Mouse (Mus musculus): Measurements from ENCODE around the gene Krt7. TPM values are rescaled to one million over a fixed set of nuclear protein-coding genes. Genes with fewer than 3 reads are reported as not detected.

The Krt7 gene
- polyA plus RNA-seq, 1 experiment from 2014 or later, result 16.2 TPM

DNA sequence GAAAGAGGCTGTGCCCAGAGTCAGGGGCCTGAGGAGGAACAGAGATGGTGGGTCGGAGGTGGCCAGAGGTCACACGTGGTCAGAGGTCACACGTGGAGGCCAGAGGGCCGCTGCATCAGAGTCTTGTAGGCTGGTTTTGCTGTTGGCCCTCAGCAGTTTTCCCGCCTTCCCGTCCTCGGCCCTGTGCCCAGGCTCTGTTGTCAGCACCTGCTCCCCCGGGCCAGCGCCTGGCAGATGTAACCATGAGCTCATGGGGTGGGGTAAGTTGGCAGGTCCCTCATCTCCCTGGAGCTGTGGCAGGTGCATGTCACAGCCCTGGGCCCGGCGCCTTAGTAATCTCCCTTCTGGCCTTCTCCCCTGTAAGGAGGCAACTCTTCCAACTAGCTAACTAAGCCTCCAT is 28.0 kb upstream of the Krt7 start:
- Histone ChIP-seq H3K36me3 (replicated peaks) (no peaks in the 10 kb centered on the region), H3K9me3 (no peaks in the 10 kb centered on the region), H3K4me3 (no peak overlapping the region), H3K27ac (replicated peaks) (no peak overlapping the region), H3K4me1 (peaks cover 24% of the 10 kb centered on the region), H3K27me3 (replicated peaks; ENCODE audit: low read depth, poor library complexity, severe bottlenecking) (0 out of 2 replicates have a peak, but pooled peaks cover 4% of the 10 kb centered on the region)
- WGBS, result 70% methylated on average over 11 of the region's 11 CpGs
- DNase-seq (ENCODE audit: low spot score), result no peak

DNA sequence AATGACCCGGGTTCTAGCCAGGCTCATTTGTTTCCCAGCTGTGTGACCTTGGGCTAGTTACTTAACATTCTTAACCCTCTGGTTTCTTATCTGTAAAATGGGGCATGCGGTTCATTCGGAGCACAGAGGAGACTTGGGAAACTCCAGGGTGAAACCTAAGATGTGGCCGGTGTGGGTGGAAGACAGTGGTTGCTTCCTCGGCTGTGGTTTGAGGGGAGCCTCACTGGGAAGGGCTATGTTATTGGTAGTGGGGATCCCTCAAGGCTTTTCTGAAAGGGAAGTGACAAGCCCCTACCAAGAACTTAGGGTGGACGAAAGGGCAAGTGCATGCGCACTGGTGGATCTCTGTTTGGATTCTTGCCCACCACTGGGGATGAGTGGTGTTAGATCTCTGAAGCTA is 26.2 kb upstream of the Krt7 start:
- no peaks in the 10 kb centered on the region for H3K9me3 ChIP-seq
- no peaks in the 10 kb centered on the region for H3K36me3 ChIP-seq (replicated peaks)
- no peak overlapping the region for H3K27ac ChIP-seq (replicated peaks)
- H3K4me3 ChIP-seq, result no peak overlapping the region
- DNase-seq (ENCODE audit: low spot score), result no peak
- H3K27me3 ChIP-seq (replicated peaks; ENCODE audit: low read depth, poor library complexity, severe bottlenecking), result 0 out of 2 replicates have a peak, but pooled peaks cover 4% of the 10 kb centered on the region
- WGBS, result 86% methylated on average over 7 of the region's 7 CpGs
- H3K4me1 ChIP-seq, result peaks cover 25% of the 10 kb centered on the region

- Histone ChIP-seq H3K9me3 (no peaks in the 10 kb centered on the region), H3K36me3 (replicated peaks) (no peaks in the 10 kb centered on the region), H3K27me3 (replicated peaks; ENCODE audit: low read depth, poor library complexity, severe bottlenecking) (0 out of 2 replicates have a peak, but pooled peaks cover 4% of the 10 kb centered on the region), H3K4me3 (no peak overlapping the region), H3K4me1 (peaks cover 25% of the 10 kb centered on the region), H3K27ac (replicated peaks) (no peak overlapping the region)
- 92% methylated on average over 6 of the region's 6 CpGs for WGBS
- no peak for DNase-seq (ENCODE audit: low spot score)
These were observed 25.8 kb upstream of the Krt7 start for GRCm38 (mm10) chr15:101385064-101385463.

DNA sequence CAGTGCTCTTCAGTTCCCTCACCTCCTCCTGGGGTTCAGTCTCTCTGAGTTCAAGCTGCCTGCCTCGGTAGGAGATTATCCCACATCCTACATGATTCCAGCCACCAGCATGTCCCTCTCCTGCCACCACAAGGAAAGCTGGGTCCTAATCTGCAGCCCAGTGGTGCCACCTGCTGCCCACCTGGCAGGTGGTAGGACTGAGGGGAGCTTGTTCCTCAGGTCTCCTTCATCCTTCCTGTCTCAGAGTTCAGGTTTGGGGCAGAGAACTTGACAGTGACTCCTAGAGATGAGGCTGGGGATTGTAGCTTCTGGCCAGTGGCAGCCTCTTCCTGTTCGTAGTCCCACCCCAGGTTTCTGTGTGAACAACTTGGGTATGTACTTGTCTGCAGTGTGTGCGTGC is 23.7 kb upstream of the Krt7 start:
- no peak overlapping the region for H3K27ac ChIP-seq (replicated peaks)
- no peak overlapping the region for H3K4me3 ChIP-seq
- H3K27me3 ChIP-seq (replicated peaks; ENCODE audit: low read depth, poor library complexity, severe bottlenecking), result 0 out of 2 replicates have a peak, but pooled peaks cover 4% of the 10 kb centered on the region
- no peaks in the 10 kb centered on the region for H3K36me3 ChIP-seq (replicated peaks)
- peaks cover 17% of the 10 kb centered on the region; the same call in 1 of the 2 replicates for H3K4me1 ChIP-seq
- 69% methylated on average over 3 of the region's 3 CpGs for WGBS
- DNase-seq (ENCODE audit: low spot score), result no peak
- no peaks in the 10 kb centered on the region for H3K9me3 ChIP-seq

DNA sequence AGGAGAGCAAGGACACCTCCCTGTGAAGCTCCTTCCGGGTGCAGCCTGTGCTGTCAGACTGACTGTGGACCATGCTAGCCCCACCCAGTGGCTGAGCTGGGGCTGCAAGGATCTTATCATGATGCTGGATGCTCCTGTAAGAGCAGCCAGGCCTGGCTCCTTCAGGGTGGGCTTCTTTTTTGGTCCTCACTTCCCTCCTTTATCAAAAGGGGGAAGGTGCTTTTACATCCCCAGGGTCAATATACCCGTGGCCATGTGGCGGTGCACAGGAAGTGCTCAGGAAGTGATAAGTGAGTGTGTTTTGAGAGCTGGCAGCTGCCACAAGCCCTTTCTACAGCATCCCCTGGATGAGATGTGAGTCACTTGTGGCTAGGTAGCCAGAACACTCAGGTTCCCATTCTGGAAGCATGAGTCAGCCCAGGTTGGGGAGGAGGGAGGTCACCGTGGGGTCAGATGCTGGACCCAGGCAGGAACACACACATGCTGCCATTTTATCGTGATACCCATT is 22.8 kb upstream of the Krt7 start:
- no peaks in the 10 kb centered on the region for H3K9me3 ChIP-seq
- DNase-seq (ENCODE audit: low spot score), result no peak
- H3K27me3 ChIP-seq (replicated peaks; ENCODE audit: low read depth, poor library complexity, severe bottlenecking), result no peaks in the 10 kb centered on the region
- H3K36me3 ChIP-seq (replicated peaks), result no peaks in the 10 kb centered on the region
- H3K4me1 ChIP-seq, result peaks cover 17% of the 10 kb centered on the region; the same call in 1 of the 2 replicates
- WGBS, result 54% methylated on average over 5 of the region's 5 CpGs
- no peak overlapping the region for H3K27ac ChIP-seq (replicated peaks)
- H3K4me3 ChIP-seq, result no peak overlapping the region

DNA sequence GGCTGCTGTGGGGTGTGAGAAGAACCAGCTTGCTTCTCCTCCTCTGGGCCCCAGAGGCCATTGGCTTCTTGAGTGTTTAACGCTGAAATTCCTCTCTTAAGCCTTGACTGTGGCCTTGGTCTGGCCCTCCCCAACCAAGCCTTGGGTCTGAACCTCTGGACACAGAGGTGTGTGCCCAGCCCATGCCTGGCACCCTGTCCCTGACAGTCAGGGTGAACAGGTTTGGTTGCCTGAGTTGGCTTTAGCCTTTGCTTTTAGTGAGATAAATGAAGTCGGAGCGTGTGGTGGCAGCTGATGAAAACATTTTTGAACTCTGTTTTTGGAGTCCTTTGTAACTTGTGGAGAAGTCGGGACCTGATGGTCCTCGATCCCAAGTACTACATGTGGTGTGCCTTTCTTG is 20.6 kb upstream of the Krt7 start:
- Histone ChIP-seq H3K4me3 (no peak overlapping the region), H3K9me3 (no peaks in the 10 kb centered on the region)

DNA sequence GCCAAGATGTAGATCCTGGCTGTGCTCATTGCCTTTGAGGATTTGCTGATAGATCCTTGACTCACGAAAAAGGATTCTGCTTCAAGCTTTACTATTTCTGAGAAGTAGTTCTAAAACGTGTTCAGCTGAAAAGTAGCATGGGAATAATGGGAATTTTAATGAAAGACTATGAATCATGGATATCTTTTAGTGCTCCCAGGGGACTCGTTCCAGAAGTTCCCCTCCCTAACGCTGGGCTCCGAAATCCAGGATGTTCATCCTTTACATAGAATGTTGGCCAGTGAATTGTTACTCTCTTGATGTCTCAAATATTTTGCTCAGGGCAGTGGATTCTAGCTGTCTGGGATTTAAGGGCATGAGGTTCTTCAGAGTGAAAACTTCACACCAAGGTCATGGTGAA is 18.6 kb upstream of the Krt7 start:
- Histone ChIP-seq H3K4me3 (no peak overlapping the region), H3K4me1 (peaks cover 7% of the 10 kb centered on the region; the same call in 1 of the 2 replicates), H3K36me3 (replicated peaks) (no peaks in the 10 kb centered on the region), H3K9me3 (no peaks in the 10 kb centered on the region), H3K27ac (replicated peaks) (no peak overlapping the region), H3K27me3 (replicated peaks; ENCODE audit: low read depth, poor library complexity, severe bottlenecking) (no peaks in the 10 kb centered on the region)
- no peak for DNase-seq (ENCODE audit: low spot score)
- 90% methylated on average over 5 of the region's 5 CpGs for WGBS

More for the DNA sequence above, 20.6 kb upstream of the Krt7 start:
- H3K27ac ChIP-seq (replicated peaks), result no peak overlapping the region
- peaks cover 17% of the 10 kb centered on the region; the same call in 1 of the 2 replicates for H3K4me1 ChIP-seq
- H3K27me3 ChIP-seq (replicated peaks; ENCODE audit: low read depth, poor library complexity, severe bottlenecking), result no peaks in the 10 kb centered on the region
- no peaks in the 10 kb centered on the region for H3K36me3 ChIP-seq (replicated peaks)
- 91% methylated on average over 5 of the region's 5 CpGs for WGBS
- no peak for DNase-seq (ENCODE audit: low spot score)

DNA sequence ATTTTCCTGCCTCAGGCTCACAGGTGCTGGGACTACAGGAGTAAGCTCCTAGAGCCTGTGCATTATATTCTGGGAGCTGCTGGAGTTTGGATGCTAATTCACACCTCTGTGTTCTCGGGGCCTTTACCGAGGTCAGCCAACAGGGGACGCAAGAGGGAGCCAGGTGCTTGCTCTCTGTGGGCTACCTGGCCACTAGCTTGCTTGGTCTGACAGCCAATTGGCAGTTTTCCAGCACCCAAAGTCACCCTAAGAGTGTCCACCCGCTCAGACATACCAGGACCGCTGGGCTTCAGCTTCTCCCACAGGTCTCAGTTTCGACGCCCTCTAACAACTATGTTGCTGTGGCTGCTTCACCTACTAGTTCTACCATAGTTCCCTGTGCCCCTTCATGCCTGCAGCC is 15.9 kb upstream of the Krt7 start:
- 65% methylated on average over 7 of the region's 7 CpGs for WGBS
- Histone ChIP-seq H3K27me3 (replicated peaks; ENCODE audit: low read depth, poor library complexity, severe bottlenecking) (no peaks in the 10 kb centered on the region), H3K27ac (replicated peaks) (no peak overlapping the region), H3K4me3 (no peak overlapping the region), H3K36me3 (replicated peaks) (no peaks in the 10 kb centered on the region), H3K4me1 (no peaks in the 10 kb centered on the region), H3K9me3 (no peaks in the 10 kb centered on the region)
- no peak for DNase-seq (ENCODE audit: low spot score)

DNA sequence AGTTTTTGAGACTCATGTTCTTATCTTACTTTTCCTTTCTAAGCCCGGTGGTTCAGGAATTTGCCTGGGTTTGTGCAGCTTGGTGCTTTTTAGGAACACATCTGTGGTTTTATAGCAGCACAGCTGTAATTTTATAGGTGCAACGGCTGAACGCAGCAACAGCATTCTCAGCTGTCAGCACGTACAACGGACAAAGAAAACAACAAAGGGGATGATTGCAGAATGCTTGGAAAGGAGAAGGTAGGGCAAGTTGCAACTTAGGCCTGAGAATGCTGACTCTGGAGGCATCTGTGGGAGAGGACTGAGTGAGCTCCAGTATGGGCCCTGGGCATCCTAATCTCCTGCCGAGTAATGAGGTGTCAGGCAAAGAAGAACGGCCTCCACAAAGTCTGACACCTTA is 14.4 kb upstream of the Krt7 start:
- Histone ChIP-seq H3K9me3 (no peaks in the 10 kb centered on the region), H3K27me3 (replicated peaks; ENCODE audit: low read depth, poor library complexity, severe bottlenecking) (no peaks in the 10 kb centered on the region), H3K4me1 (no peaks in the 10 kb centered on the region), H3K27ac (replicated peaks) (no peak overlapping the region), H3K4me3 (no peak overlapping the region), H3K36me3 (replicated peaks) (no peaks in the 10 kb centered on the region)
- WGBS, result 70% methylated on average over 7 of the region's 7 CpGs
- no peak for DNase-seq (ENCODE audit: low spot score)

DNA sequence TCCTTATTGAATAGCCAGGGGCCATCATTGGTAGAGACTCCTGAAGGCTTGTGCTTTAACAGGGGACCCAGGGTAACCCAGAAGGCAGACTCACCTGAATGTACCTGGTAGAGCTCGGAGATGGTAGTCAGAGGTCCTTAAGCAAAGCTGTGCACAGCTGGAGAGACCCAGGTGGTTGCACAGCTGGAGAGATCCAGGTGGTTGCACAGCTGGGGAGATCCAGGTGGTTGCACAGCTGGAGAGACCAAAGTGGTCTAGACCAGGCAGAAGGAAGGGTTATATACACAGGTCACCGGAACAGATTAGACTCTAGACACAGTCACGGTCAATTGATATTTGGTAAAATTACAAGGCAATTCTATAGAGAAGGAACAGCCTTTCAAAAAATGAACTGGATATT is 13.9 kb upstream of the Krt7 start:
- H3K4me3 ChIP-seq, result no peak overlapping the region
- no peaks in the 10 kb centered on the region for H3K27me3 ChIP-seq (replicated peaks; ENCODE audit: low read depth, poor library complexity, severe bottlenecking)
- H3K4me1 ChIP-seq, result no peaks in the 10 kb centered on the region
- no peaks in the 10 kb centered on the region for H3K9me3 ChIP-seq
- 79% methylated on average over 3 of the region's 3 CpGs for WGBS
- H3K27ac ChIP-seq (replicated peaks), result no peak overlapping the region
- H3K36me3 ChIP-seq (replicated peaks), result no peaks in the 10 kb centered on the region
- no peak for DNase-seq (ENCODE audit: low spot score)

- H3K27me3 ChIP-seq (replicated peaks; ENCODE audit: low read depth, poor library complexity, severe bottlenecking), result no peaks in the 10 kb centered on the region
- no peak for DNase-seq (ENCODE audit: low spot score)
- H3K36me3 ChIP-seq (replicated peaks), result no peaks in the 10 kb centered on the region
- H3K27ac ChIP-seq (replicated peaks), result no peak overlapping the region
- no peaks in the 10 kb centered on the region for H3K9me3 ChIP-seq
- WGBS, result 94% methylated on average over 2 of the region's 2 CpGs
- H3K4me1 ChIP-seq, result no peaks in the 10 kb centered on the region
- H3K4me3 ChIP-seq, result no peak overlapping the region
These were observed 13.2 kb upstream of the Krt7 start for GRCm38 (mm10) chr15:101397683-101398082.

GRCm38 (mm10) chr15:101398269-101398668 is 12.6 kb upstream of the Krt7 start:
- no peaks in the 10 kb centered on the region for H3K4me1 ChIP-seq
- no peaks in the 10 kb centered on the region for H3K36me3 ChIP-seq (replicated peaks)
- no peak overlapping the region for H3K27ac ChIP-seq (replicated peaks)
- DNase-seq (ENCODE audit: low spot score), result no peak
- no peaks in the 10 kb centered on the region for H3K9me3 ChIP-seq
- H3K27me3 ChIP-seq (replicated peaks; ENCODE audit: low read depth, poor library complexity, severe bottlenecking), result no peaks in the 10 kb centered on the region
- WGBS, result 87% methylated on average over 8 of the region's 8 CpGs
- no peak overlapping the region for H3K4me3 ChIP-seq

- H3K27ac ChIP-seq (replicated peaks), result peak overlapping the region; percentile 24; the same call in 1 of the 2 replicates
- peaks cover 50% of the 10 kb centered on the region for H3K4me1 ChIP-seq
- no peaks in the 10 kb centered on the region for H3K36me3 ChIP-seq (replicated peaks)
- peaks cover 36% of the 10 kb centered on the region for H3K27me3 ChIP-seq (replicated peaks; ENCODE audit: low read depth, poor library complexity, severe bottlenecking)
- H3K9me3 ChIP-seq, result no peaks in the 10 kb centered on the region
- H3K4me3 ChIP-seq, result peak overlapping the region; percentile 42
- peak; percentile 28 for DNase-seq (ENCODE audit: low spot score)
- WGBS, result 20% methylated on average over 31 of the region's 31 CpGs
These were observed 1.3 kb downstream of the Krt7 start for GRCm38 (mm10) chr15:101412188-101412587.
